Comparison of ENCODE assay signal across 16 mouse cellular contexts in the genomic region with DNA sequence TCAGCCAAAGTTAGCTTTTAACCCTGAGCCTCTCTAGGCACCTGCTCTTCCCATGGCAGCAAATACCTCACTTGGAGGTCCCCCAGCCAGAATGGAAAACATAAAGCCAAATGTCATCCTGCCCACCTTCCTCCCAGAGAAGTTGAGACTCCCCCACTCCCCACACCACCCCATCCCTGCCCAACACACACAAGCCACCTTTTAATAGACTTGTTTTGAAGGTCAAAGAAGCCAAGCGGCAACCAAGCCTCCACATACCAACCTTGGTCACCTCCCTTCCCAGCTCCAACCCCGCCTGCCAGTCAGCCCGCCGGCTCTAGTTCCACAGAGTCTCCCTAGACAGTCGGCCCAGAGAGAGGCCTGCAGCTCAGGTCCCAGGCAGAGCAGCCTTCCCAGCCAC. TPM values are rescaled to one million over a fixed set of nuclear protein-coding genes. Genes with fewer than 3 reads are reported as not detected.
DNase-seq lines count a peak whose midpoint lies in the region; ATAC-seq and TF ChIP-seq lines count a peak whose summit lies in the region.
"Had no signal": no experiment of that assay in that cellular context is flagged by ENCODE, and none has a peak within 500 bp of the region (broad histone marks: within the 10 kb centered on the region; RNA-seq: fewer than 3 reads in every experiment).

No protein-coding gene starts in this region.

- no peak for TF ChIP-seq EP300 in lung, postnatal 0 days (IDR thresholded peaks at IDR 0.05)

- H3K4me2 ChIP-seq in lung, postnatal 0 days (replicated peaks; ENCODE audit: low read depth, low read length) = no peak overlapping the region
- H3K4me2 ChIP-seq: forebrain, embryonic 13.5 days; midbrain, embryonic 15.5 days had no signal

- no peak for TF ChIP-seq CTCF in lung, postnatal 0 days (IDR thresholded peaks at IDR 0.05)
- no peak for TF ChIP-seq CTCF in kidney, adult 2 months (conservative IDR thresholded peaks at IDR 0.05; ENCODE audit: insufficient read depth, insufficient read length, low read depth, low read length)

- DNase-seq in heart, embryonic 10.5 days (ENCODE audit: low spot score) = no peak
- DNase-seq in heart, adult 8-10 months (ENCODE audit: low spot score) = no peak
- DNase-seq in lung, postnatal 0 days (ENCODE audit: low spot score) = no peak
- DNase-seq in lung, adult 18-20 months = no peak
- peak; percentile 72 for DNase-seq in kidney, adult 2 months
- DNase-seq in kidney, postnatal 4 days = peak; percentile 69 to 83
- DNase-seq in liver = no peak
- no peak for DNase-seq in frontal cortex, postnatal 14 days (ENCODE audit: low spot score in 2 of 2)
- DNase-seq: cerebellum, adult 9-11 months; gastrocnemius, postnatal 25 days; spleen, adult 18-20 months; thymus, adult 2 months had no signal

- no peak for TF ChIP-seq POLR2A in kidney, adult 2 months (IDR thresholded peaks at IDR 0.05; ENCODE audit: low read depth, low read length)

- no peaks in the 10 kb centered on the region for H3K27me3 ChIP-seq in heart, embryonic 10.5 days (ENCODE audit: insufficient read depth, poor library complexity, severe bottlenecking)
- H3K27me3 ChIP-seq in lung, postnatal 0 days (replicated peaks; ENCODE audit: insufficient read depth, low read length) = no peaks in the 10 kb centered on the region
- no peaks in the 10 kb centered on the region for H3K27me3 ChIP-seq in kidney, adult 2 months (replicated peaks; ENCODE audit: control insufficient read depth, insufficient read depth, low read length)
- H3K27me3 ChIP-seq: midbrain, embryonic 15.5 days had no signal

- no peaks in the 10 kb centered on the region for H3K9me3 ChIP-seq in heart, embryonic 10.5 days
- no peaks in the 10 kb centered on the region for H3K9me3 ChIP-seq in lung, postnatal 0 days (ENCODE audit: low read length)
- H3K9me3 ChIP-seq: forebrain, embryonic 13.5 days; midbrain, embryonic 15.5 days had no signal

- no peak overlapping the region for H3K4me3 ChIP-seq in heart, embryonic 10.5 days
- H3K4me3 ChIP-seq in lung, postnatal 0 days (ENCODE audit: low read depth, low read length) = no peak overlapping the region
- H3K4me3 ChIP-seq in kidney, adult 2 months (ENCODE audit: insufficient read depth, low read depth, low read length) = no peak overlapping the region
- H3K4me3 ChIP-seq: forebrain, embryonic 13.5 days; midbrain, embryonic 15.5 days had no signal

- H3K36me3 ChIP-seq in heart, embryonic 10.5 days = peaks cover 72% of the 10 kb centered on the region
- peaks cover 4% of the 10 kb centered on the region for H3K36me3 ChIP-seq in lung, postnatal 0 days (ENCODE audit: insufficient read depth, low read length)
- H3K36me3 ChIP-seq in kidney, adult 2 months (ENCODE audit: control insufficient read depth, insufficient read depth, low read length) = no peaks in the 10 kb centered on the region
- H3K36me3 ChIP-seq: midbrain, embryonic 15.5 days had no signal

- 51% methylated on average over 5 of the region's 5 CpGs for WGBS in heart, embryonic 10.5 days
- 58% methylated on average over 5 of the region's 5 CpGs for WGBS in lung, postnatal 0 days
- WGBS in kidney, adult 2 months = 29% methylated on average over 5 of the region's 5 CpGs

- peak overlapping the region; percentile 70; the same call in 1 of the 2 replicates for H3K27ac ChIP-seq in heart, embryonic 10.5 days
- peak overlapping the region; percentile 23; the same call in 1 of the 2 replicates for H3K27ac ChIP-seq in lung, postnatal 0 days (ENCODE audit: low read length)
- H3K27ac ChIP-seq in kidney, adult 2 months (ENCODE audit: insufficient read depth, low read depth, low read length) = peak overlapping the region; percentile 90
- H3K27ac ChIP-seq: forebrain, embryonic 13.5 days; midbrain, embryonic 15.5 days had no signal

- ATAC-seq in lung, postnatal 0 days = no peak
- ATAC-seq: forebrain, embryonic 13.5 days; hindbrain, embryonic 16.5 days; midbrain, embryonic 15.5 days had no signal

- peaks cover 82% of the 10 kb centered on the region for H3K4me1 ChIP-seq in heart, embryonic 10.5 days
- H3K4me1 ChIP-seq in lung, postnatal 0 days (ENCODE audit: insufficient read depth, low read depth, low read length) = peaks cover 17% of the 10 kb centered on the region; the same call in 1 of the 2 replicates
- peaks cover 24% of the 10 kb centered on the region for H3K4me1 ChIP-seq in kidney, adult 2 months (ENCODE audit: control insufficient read depth, insufficient read depth, low read length)
- H3K4me1 ChIP-seq: forebrain, embryonic 13.5 days; midbrain, embryonic 15.5 days had no signal

- H3K9ac ChIP-seq in lung, postnatal 0 days (replicated peaks; ENCODE audit: low read depth) = no peak overlapping the region
- H3K9ac ChIP-seq: forebrain, embryonic 13.5 days; midbrain, embryonic 15.5 days had no signal

RNA-seq across cellular contexts. Expression of gene Smtnl2, which starts 9.5 kb away (rescaled TPM):
- 148 and 184 TPM in 2 replicates for polyA plus RNA-seq in heart, embryonic 10.5 days (2016; fragmentation: Nextera tagmentation; extraction: Ambion mirVana)
- total RNA-seq in heart, adult 8-10 months (2022) = 10 to 100 TPM; 13.6 to 18.9 (median 16.5) TPM
- 108 TPM in 2 replicates for polyA plus RNA-seq in lung, postnatal 0 days (2015; fragmentation: Nextera tagmentation; extraction: Ambion mirVana)
- polyA plus RNA-seq in kidney, adult 2 months (2012; rRNA removed) = 20.3 and 22.1 TPM in 2 replicates

RNA-seq across cellular contexts. Expression of gene Ggt6, which starts 33.3 kb away (rescaled TPM):
- polyA plus RNA-seq in heart, embryonic 10.5 days (2016; fragmentation: Nextera tagmentation; extraction: Ambion mirVana) = not detected in 2 replicates
- total RNA-seq in heart, adult 8-10 months (2022) = under 1 TPM in 2 of 4 experiments, not detected in 2; 0.32 to 0.44 TPM
- 0.94 and 1.0 TPM in 2 replicates for polyA plus RNA-seq in lung, postnatal 0 days (2015; fragmentation: Nextera tagmentation; extraction: Ambion mirVana)
- polyA plus RNA-seq in kidney, adult 2 months (2012; rRNA removed) = 24.3 and 29.3 TPM in 2 replicates
- polyA plus RNA-seq: forebrain, embryonic 13.5 days; hindbrain, embryonic 16.5 days; midbrain, embryonic 15.5 days; neural tube, embryonic 11.5 days had no signal

RNA-seq across cellular contexts. Expression of gene Mybbp1a, which starts 39.1 kb away (rescaled TPM):
- polyA plus RNA-seq in heart, embryonic 10.5 days (2016; fragmentation: Nextera tagmentation; extraction: Ambion mirVana) = 133 and 186 TPM in 2 replicates
- total RNA-seq in heart, adult 8-10 months (2022) = 10 to 100 TPM; 42.4 to 49.4 (median 45.9) TPM
- 41.5 and 44.3 TPM in 2 replicates for polyA plus RNA-seq in lung, postnatal 0 days (2015; fragmentation: Nextera tagmentation; extraction: Ambion mirVana)
- 27.0 and 28.6 TPM in 2 replicates for polyA plus RNA-seq in kidney, adult 2 months (2012; rRNA removed)

RNA-seq across cellular contexts. Expression of gene Tekt1, which starts 39.8 kb away (rescaled TPM):
- 0.39 and 2.0 TPM in 2 replicates for polyA plus RNA-seq in heart, embryonic 10.5 days (2016; fragmentation: Nextera tagmentation; extraction: Ambion mirVana)
- under 1 TPM in 1 of 4 experiments, not detected in 3; 0.28 TPM for total RNA-seq in heart, adult 8-10 months (2022)
- polyA plus RNA-seq in lung, postnatal 0 days (2015; fragmentation: Nextera tagmentation; extraction: Ambion mirVana) = 14.2 and 17.3 TPM in 2 replicates
- polyA plus RNA-seq in kidney, adult 2 months (2012; rRNA removed) = 0.13 TPM in 1 of 2 replicates, not detected in the other

Comparison
In these comparisons a context has a peak if more than half of its experiments do, and no peak if none do; other contexts are left out.
1. DNase-seq: peak in kidney, adult 2 months (single experiment) and kidney, postnatal 4 days (2 of 2); none in heart, embryonic 10.5 days (single experiment), heart, adult 8-10 months (single experiment), lung, postnatal 0 days (single experiment), lung, adult 18-20 months (0 of 2), liver (single experiment) and frontal cortex, postnatal 14 days (0 of 2).
2. H3K27ac ChIP-seq: peak in every context shown above with its lines; median percentile 90 in kidney, adult 2 months; 70 in heart, embryonic 10.5 days; 23 in lung, postnatal 0 days.
3. RNA of gene Ggt6, which starts 33.3 kb away (polyA plus RNA-seq): 24.3 to 29.3 TPM in kidney, adult 2 months; 0.94 to 1.0 TPM in lung, postnatal 0 days and not detected in heart, embryonic 10.5 days; every median in the first group is over 10 times any median in the second.